Mouse (Mus musculus) common myeloid progenitor, adult 5-6 weeks (primary cell): ENCODE measurements around the gene Ppm1a. TPM values are rescaled to one million over a fixed set of nuclear protein-coding genes. Genes with fewer than 3 reads are reported as not detected.

Experiments used
- total RNA-seq: library from RNA; stranded (forward); fragments of 200-1000, 187-1606 nt; gene quantifications from 2 replicates; pipeline ENCODE4 v1.2.3, GENCODE M21; 2017

Gene Ppm1a
- total RNA-seq, 1 experiment from 2014 or later, result 99.2 TPM

Other genes starting within 250 kb of the Ppm1a start
- 3.4 and 5.0 TPM in 2 replicates for gene Pcnx4, start 221.1 kb upstream of the Ppm1a start, total RNA-seq
- not detected in 2 replicates for gene Gm4756, start 107.8 kb upstream of the Ppm1a start, total RNA-seq
- 23.2 and 29.0 TPM in 2 replicates for gene Dhrs7, start 92.5 kb upstream of the Ppm1a start, total RNA-seq
- gene Six6, start 182.4 kb downstream of the Ppm1a start, total RNA-seq, result not detected in 2 replicates
- gene 4930447C04Rik, start 183.3 kb downstream of the Ppm1a start, total RNA-seq, result 8.9 and 12.4 TPM in 2 replicates